Mouse (Mus musculus) olfactory bulb, adult 2 months (tissue): ENCODE measurements at regions not wholly inside any gene's neighbourhood (a gene's known extent, or its start where the extent isn't known, plus 50 kb on each side); places are given as distances from the start of the nearest gene placed in this dataset.

Experiments
- CTCF ChIP-seq: fragments of 200-500 bp; IDR thresholded peaks from 2 replicates; pipeline ENCODE4 v1.5.1; 2012; ENCODE audit warnings: low read depth, mild to moderate bottlenecking, low read length, moderate library complexity; ENCODE audit not compliant: insufficient read depth
- POLR2A ChIP-seq: fragments of 200-500 bp; IDR thresholded peaks from 2 replicates; pipeline ENCODE4 v1.6.1; 2012; ENCODE audit warnings: mild to moderate bottlenecking, low read depth, low read length, moderate library complexity; ENCODE audit not compliant: insufficient read depth

DNA sequence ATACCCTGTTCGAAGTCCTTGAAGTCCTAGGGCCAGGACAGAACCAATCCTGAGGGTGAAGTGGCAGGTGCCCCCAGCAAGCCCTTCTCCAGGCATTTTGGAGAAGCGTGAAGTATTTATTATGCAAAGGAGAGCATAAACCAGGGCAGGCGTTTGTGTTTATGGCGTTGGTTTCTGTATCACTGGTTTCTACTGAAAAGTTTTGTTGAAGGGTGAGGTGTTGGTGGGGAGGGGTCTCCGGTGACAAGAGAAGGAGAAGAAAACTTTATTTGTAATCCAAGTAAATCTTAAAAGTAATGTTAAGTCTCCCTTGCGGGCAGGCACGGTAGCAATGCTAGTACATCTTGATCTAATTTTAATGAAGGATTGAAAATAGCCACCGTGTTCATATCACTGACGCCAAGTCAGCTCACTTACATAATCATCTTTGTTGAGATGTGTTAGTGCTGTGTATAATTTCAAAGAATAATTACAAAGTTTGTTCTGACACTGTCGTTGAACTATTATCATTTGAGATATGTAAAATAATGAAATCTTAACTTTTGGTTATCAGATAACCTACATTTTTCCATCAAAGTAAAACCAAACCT lies 140.2 kb downstream of the Ogfrl1 start:
- TF ChIP-seq POLR2A (no peak), CTCF (no peak)
